Mouse (Mus musculus) heart, embryonic 15.5 days (tissue): Measurements from ENCODE around the gene Lancl3. TPM values are rescaled to one million over a fixed set of nuclear protein-coding genes. Genes with fewer than 3 reads are reported as not detected.
"Not testable (repeated sequence)": the region's sequence is repeated elsewhere in the genome, so short reads cannot be mapped to it uniquely, and the experiment has no call there.

Source experiments
- ATAC-seq: fragments of 200-750 bp; cut with Nextera tagmentation; replicated peaks from 2 replicates; pipeline ENCODE4 v1.8.0; 2017; ENCODE audit warnings: low read depth, moderate TSS enrichment; ENCODE audit not compliant: insufficient number of reproducible peaks, insufficient read depth, low FRiP score
- H3K27ac ChIP-seq: fragments of 300-500 bp; sonication (generic); 2 replicates; pipeline ENCODE4 v1.5.1; 2015; ENCODE audit warnings: mild to moderate bottlenecking, inconsistent platforms
- H3K27me3 ChIP-seq: fragments of 300-500 bp; sonication (generic); 2 replicates; pipeline ENCODE4 v1.6.1; 2015; ENCODE audit warnings: inconsistent platforms
- H3K36me3 ChIP-seq: fragments of 300-500 bp; sonication (generic); 2 replicates; pipeline ENCODE4 v1.6.1; 2015; ENCODE audit warnings: mild to moderate bottlenecking, inconsistent platforms
- H3K4me1 ChIP-seq: fragments of 300-500 bp; sonication (generic); replicated peaks from 2 replicates; pipeline ENCODE4 v1.6.1; 2015; ENCODE audit warnings: inconsistent platforms
- H3K4me2 ChIP-seq: fragments of 300-500 bp; sonication (generic); 2 replicates; pipeline ENCODE4 v1.6.1; 2015; ENCODE audit warnings: inconsistent platforms, mild to moderate bottlenecking, moderate library complexity
- H3K4me3 ChIP-seq: fragments of 300-500 bp; sonication (generic); 2 replicates; pipeline ENCODE4 v1.5.1; 2015; ENCODE audit warnings: mild to moderate bottlenecking, inconsistent platforms
- H3K9ac ChIP-seq: fragments of 300-500 bp; sonication (generic); 2 replicates; pipeline ENCODE4 v1.6.1; 2015; ENCODE audit warnings: mild to moderate bottlenecking, inconsistent platforms
- H3K9me3 ChIP-seq: fragments of 300-500 bp; sonication (generic); replicated peaks from 2 replicates; pipeline ENCODE4 v1.6.1; 2016; ENCODE audit warnings: inconsistent platforms
- WGBS: fragments of 180-500 bp; shearing (Covaris S2); methylation state at CpG from one replicate; pipeline ENCODE4 v1.1.7; 2015; ENCODE audit warnings: mixed read lengths; 5-methylcytosine and 5-hydroxymethylcytosine counted together
- polyA plus RNA-seq: library from polyadenylated mRNA; unstranded; fragments of >200 nt; fragmentation: Nextera tagmentation; extraction: Ambion mirVana; gene quantifications from 2 replicates; pipeline ENCODE4 v1.2.1, GENCODE M21; 2015

The Lancl3 gene
- polyA plus RNA-seq, 1 experiment from 2014 or later, result 2.3 TPM

GRCm38 (mm10) chrX:9271112-9271511 is 71.4 kb downstream of the Lancl3 start:
- Histone ChIP-seq H3K27me3 (no peaks in the 10 kb centered on the region), H3K36me3 (no peaks in the 10 kb centered on the region), H3K4me1 (0 out of 2 replicates have a peak, but pooled peaks cover 3% of the 10 kb centered on the region), H3K4me2 (no peak overlapping the region), H3K27ac (peak overlapping the region; percentile 67), H3K9me3 (no peaks in the 10 kb centered on the region), H3K4me3 (no peak overlapping the region), H3K9ac (no peak overlapping the region)
- WGBS, result 44% methylated on average over 3 of the region's 3 CpGs
- ATAC-seq, result no peak

DNA sequence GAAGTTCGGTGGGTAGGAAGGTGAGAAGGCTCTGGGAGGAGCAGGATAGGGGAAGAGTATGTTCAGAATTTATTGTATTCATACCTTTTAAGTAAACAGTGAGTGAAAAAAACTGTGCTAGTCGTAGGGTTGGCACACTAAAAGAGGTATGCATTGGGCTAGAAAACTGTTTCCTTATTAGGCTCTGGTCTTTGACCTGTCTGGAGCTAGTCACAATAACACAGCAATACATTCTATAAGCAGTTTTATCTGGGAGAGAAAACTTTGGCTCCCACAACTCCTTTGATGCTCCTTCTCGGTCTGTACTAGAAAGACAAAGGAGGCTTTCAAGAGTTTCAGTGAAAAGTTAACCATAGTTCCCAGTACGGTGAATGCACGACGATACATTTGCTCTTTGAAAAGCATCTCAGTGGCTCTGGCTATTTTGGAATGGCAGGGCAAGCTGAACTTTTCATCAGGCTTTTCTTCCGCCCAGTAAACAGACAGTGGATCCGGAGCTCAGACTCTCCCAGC is 72.3 kb downstream of the Lancl3 start:
- WGBS, result 21% methylated on average over 8 of the region's 8 CpGs
- peak overlapping the region; percentile 65 for H3K4me2 ChIP-seq
- peak overlapping the region; percentile 67 for H3K27ac ChIP-seq
- H3K36me3 ChIP-seq, result no peaks in the 10 kb centered on the region
- H3K4me1 ChIP-seq, result 0 out of 2 replicates have a peak, but pooled peaks cover 3% of the 10 kb centered on the region
- H3K9me3 ChIP-seq, result no peaks in the 10 kb centered on the region
- H3K4me3 ChIP-seq, result peak overlapping the region; percentile 63
- 0 out of 2 replicates have a peak, but pooled peaks have one; percentile 23 for ATAC-seq
- no peaks in the 10 kb centered on the region for H3K27me3 ChIP-seq
- peak overlapping the region; percentile 53 for H3K9ac ChIP-seq

DNA sequence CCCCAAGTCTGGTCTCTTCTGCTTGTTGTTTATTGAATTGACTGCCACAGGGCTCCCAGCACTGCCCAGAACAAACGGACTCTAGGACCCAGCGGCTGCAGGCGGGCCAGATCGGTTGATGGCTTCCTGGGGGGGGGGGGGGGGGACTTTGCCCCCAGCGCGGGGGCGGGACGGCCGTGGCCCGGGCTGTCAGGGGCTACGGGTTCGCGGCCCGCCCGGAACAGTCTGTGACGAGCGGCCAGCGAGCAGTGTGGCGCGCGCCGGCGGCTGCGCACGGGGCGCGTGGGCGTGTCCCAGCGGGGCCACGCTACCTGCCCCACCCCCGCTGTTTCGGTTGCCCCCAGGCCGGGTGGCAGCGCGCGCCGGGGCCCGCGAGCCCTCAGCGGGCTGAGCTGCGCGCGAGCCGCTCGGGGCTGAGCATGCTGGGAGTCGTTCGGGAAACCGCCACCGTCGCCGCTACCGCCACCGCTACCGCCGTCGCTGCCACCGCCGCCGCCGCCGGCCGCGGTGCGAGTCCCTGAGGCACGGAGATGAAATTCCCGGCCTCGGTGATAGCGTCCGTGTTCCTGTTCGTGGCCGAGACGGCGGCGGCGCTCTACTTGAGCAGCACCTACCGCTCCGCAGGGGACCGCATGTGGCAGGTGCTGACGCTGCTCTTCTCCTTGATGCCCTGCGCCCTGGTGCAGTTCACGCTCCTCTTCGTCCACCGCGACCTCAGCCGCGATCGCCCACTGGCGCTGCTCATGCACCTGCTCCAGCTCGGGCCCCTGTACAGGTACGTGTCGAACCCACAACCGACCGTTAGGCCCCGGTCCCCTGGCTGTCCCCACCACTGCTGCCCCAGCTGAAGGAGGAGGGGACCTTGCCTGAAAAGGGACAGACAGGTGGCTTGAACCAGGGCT is 73.0 kb downstream of the Lancl3 start, which contains the start of gene Xk:
TSS of gene Xk (plus strand) at position 297 of the 902 bp plus-strand sequence.
- Histone ChIP-seq H3K4me1 (0 out of 2 replicates have a peak, but pooled peaks cover 3% of the 10 kb centered on the region), H3K36me3 (no peaks in the 10 kb centered on the region), H3K27ac (peak within 1 kb of the TSS; percentile 67), H3K4me3 (peak within 1 kb of the TSS; percentile 63), H3K9me3 (no peaks in the 10 kb centered on the region), H3K27me3 (no peaks in the 10 kb centered on the region), H3K4me2 (peak within 1 kb of the TSS; percentile 65), H3K9ac (peak within 1 kb of the TSS; percentile 53)
- 10% methylated on average over 38 of the region's 94 CpGs for WGBS
- ATAC-seq, result peak; percentile 82

DNA sequence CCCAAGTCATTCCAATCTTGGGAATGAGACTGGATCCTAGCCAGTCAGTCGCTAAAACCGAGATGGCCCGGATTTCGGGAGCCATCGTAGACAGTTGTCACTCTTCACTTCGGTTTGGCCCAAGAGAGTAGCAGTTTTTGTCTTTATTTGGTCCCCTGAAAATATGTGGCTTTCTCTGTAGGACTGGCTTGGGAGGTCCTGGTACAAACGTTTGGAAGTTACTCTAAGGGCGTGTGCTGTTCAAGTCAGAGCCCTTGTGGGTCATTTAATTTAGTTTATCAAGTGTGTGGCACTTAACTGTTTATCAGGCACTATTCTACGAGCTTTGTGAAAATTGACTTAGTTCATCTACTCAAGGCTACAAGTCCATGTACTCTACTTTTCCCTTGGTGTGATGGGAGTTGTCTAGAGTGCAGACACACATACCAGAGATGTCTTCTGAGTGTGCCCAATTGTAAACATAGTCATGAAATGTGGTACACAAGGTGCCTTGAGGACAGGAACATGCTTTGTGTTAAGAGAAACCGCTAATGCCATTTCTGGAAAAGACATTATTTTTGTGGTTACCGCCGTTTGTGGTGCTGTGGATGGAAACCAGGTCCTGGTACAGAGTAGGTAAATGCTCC is 73.8 kb downstream of the Lancl3 start:
- Histone ChIP-seq H3K27me3 (no peaks in the 10 kb centered on the region), H3K4me1 (0 out of 2 replicates have a peak, but pooled peaks cover 3% of the 10 kb centered on the region), H3K36me3 (no peaks in the 10 kb centered on the region), H3K4me3 (peak overlapping the region; percentile 63), H3K4me2 (peak overlapping the region; percentile 65), H3K9me3 (no peaks in the 10 kb centered on the region), H3K27ac (no peak overlapping the region), H3K9ac (peak overlapping the region; percentile 53; the same call in 1 of the 2 replicates)
- no peak for ATAC-seq
- 54% methylated on average over 12 of the region's 12 CpGs for WGBS

DNA sequence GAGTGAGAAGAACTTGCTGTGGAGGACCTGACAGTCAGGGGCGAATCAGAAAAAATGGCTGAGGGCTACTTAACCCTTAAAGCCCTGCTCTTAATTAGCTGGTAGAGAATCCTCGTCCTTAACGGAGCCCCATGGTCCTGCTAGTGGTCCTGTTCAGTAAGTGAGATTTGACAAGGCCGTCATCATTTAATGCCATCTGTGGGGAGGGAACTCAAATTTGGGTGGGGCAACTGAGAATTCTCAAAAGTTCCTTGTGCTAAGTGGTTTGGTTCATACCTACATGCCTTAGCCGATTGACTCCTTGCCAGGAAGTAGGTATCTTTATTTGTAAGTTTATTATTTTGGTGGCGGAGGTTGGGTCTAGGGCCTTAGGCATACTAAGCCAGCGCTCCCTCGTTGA is 74.6 kb downstream of the Lancl3 start:
- Histone ChIP-seq H3K9me3 (no peaks in the 10 kb centered on the region), H3K4me1 (0 out of 2 replicates have a peak, but pooled peaks cover 3% of the 10 kb centered on the region), H3K27me3 (no peaks in the 10 kb centered on the region), H3K27ac (no peak overlapping the region), H3K4me2 (no peak overlapping the region), H3K36me3 (no peaks in the 10 kb centered on the region), H3K4me3 (no peak overlapping the region), H3K9ac (no peak overlapping the region)
- WGBS, result 71% methylated on average over 8 of the region's 8 CpGs
- no peak for ATAC-seq

GRCm38 (mm10) chrX:9283464-9283863 is 83.8 kb downstream of the Lancl3 start, which contains the start of gene H2al1m:
Gene H2al1m, plus strand, starts transcription at chrX:9283764.
- not testable (repeated sequence) for H3K9me3 ChIP-seq, H3K4me2 ChIP-seq, H3K4me1 ChIP-seq, ATAC-seq, H3K9ac ChIP-seq, H3K4me3 ChIP-seq, H3K36me3 ChIP-seq, H3K27ac ChIP-seq, H3K27me3 ChIP-seq
- WGBS, result no CpG with 5 or more reads among the region's 1 CpGs

DNA sequence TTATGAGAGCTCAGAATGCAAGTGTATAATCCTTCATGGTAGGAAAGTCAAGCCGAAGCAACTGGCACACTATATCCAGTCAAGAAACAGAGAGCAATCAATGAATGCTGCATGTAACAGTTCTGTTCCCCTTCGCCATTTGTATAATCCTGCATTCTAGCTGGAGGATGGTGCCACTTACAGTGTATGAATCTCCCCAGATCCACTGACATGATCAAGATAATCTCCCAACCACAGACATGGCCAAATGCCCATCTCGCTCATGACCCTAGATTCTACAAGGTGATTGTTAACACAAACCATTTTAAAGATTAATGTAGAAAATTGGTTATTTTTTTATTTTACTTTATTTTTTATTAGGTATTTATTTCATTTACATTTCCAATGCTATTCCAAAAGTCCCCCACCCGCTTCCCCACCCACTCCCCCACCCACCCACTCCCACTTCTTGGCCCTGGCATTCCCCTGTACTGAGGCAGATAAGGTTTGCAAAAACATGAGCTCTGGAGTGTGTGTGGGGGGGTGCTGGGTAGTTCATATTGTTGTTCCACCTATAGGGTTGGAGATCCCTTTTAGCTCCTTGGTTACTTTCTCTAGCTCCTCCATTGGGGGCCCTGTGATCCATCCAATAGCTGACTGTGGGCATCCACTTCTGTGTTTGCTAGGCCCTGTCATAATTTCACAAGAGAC is 93.6 kb downstream of the Lancl3 start:
- not testable (repeated sequence) for H3K4me3 ChIP-seq, H3K27me3 ChIP-seq, H3K9me3 ChIP-seq, H3K27ac ChIP-seq, H3K36me3 ChIP-seq, H3K9ac ChIP-seq, H3K4me1 ChIP-seq, ATAC-seq, H3K4me2 ChIP-seq
- WGBS, result 79% methylated on average over 4 of the region's 4 CpGs

DNA sequence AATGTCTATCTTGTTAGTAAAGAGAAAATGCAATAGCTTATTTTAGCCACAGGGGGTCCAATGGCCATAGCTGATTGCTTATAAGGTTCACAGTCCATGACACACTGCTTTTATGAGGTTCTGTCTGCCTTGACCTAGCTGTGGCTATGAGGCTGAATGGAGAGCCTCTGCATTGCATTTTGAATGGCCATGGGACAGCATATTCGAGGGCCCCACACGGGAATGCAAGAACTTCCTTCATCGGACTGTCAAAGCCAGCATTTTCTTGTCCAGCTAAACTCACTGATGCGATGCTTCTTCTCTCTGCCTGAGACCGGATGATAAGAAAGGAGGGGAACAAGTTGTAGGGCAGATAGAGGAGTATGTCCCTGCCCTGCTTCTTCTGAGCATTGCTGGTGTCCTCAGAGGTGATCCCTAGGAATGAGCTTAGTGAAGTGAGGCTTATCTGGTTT is 98.7 kb downstream of the Lancl3 start:
- Histone ChIP-seq H3K4me3 (no peak overlapping the region), H3K4me1 (no peaks in the 10 kb centered on the region), H3K9ac (no peak overlapping the region), H3K27ac (no peak overlapping the region), H3K27me3 (no peaks in the 10 kb centered on the region), H3K36me3 (no peaks in the 10 kb centered on the region), H3K4me2 (no peak overlapping the region), H3K9me3 (no peaks in the 10 kb centered on the region)
- ATAC-seq, result no peak
- WGBS, result 77% methylated on average over 5 of the region's 5 CpGs

GRCm38 (mm10) chrX:9302791-9303190 is 103.1 kb downstream of the Lancl3 start:
- H3K4me3 ChIP-seq, result no peak overlapping the region
- no peak overlapping the region for H3K4me2 ChIP-seq
- ATAC-seq, result no peak
- H3K27me3 ChIP-seq, result no peaks in the 10 kb centered on the region
- H3K4me1 ChIP-seq, result no peaks in the 10 kb centered on the region
- 75% methylated on average over 5 of the region's 5 CpGs for WGBS
- H3K9me3 ChIP-seq, result no peaks in the 10 kb centered on the region
- no peaks in the 10 kb centered on the region for H3K36me3 ChIP-seq
- no peak overlapping the region for H3K27ac ChIP-seq
- no peak overlapping the region for H3K9ac ChIP-seq

- H3K36me3 ChIP-seq, result no peaks in the 10 kb centered on the region
- WGBS, result 58% methylated on average over 1 of the region's 1 CpGs
- ATAC-seq, result no peak
- H3K9ac ChIP-seq, result no peak overlapping the region
- no peak overlapping the region for H3K4me3 ChIP-seq
- no peak overlapping the region for H3K4me2 ChIP-seq
- H3K27ac ChIP-seq, result no peak overlapping the region
- H3K4me1 ChIP-seq, result no peaks in the 10 kb centered on the region
- H3K27me3 ChIP-seq, result no peaks in the 10 kb centered on the region
- no peaks in the 10 kb centered on the region for H3K9me3 ChIP-seq
Observed at GRCm38 (mm10) chrX:9303455-9303854, 103.8 kb downstream of the Lancl3 start.

DNA sequence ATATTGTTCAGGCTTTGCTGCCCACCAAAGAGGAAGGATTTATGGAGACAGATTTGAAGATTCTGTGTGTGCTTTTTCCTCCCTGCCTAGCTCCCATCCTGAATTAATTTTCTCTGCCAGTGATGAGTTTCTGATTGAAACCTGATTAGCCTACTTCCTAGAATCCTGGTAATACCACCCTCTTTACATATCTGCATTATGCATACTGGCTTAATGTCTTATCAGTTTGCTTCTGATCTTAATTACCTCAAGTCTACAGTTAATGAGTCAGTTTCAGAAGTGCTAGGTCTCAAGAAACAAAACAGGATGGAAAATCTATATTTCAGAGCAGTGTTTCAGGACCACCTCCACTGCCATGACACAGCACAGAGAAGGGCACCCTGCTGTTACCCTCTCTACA is 116.8 kb downstream of the Lancl3 start:
- not testable (repeated sequence) for H3K36me3 ChIP-seq, H3K4me3 ChIP-seq, ATAC-seq, H3K4me1 ChIP-seq, H3K4me2 ChIP-seq, H3K9me3 ChIP-seq, H3K9ac ChIP-seq, H3K27ac ChIP-seq, H3K27me3 ChIP-seq
